Mouse (Mus musculus) heart, postnatal 4 days (tissue): ENCODE measurements at regions not wholly inside any gene's neighbourhood (a gene's known extent, or its start where the extent isn't known, plus 50 kb on each side); places are given as distances from the start of the nearest gene placed in this dataset.
"Not testable (repeated sequence)": the region's sequence is repeated elsewhere in the genome, so short reads cannot be mapped to it uniquely, and the experiment has no call there.

Source experiments
- DNase-seq: peaks from one replicate; pipeline ENCODE4 v3.0.0; 2021

DNA sequence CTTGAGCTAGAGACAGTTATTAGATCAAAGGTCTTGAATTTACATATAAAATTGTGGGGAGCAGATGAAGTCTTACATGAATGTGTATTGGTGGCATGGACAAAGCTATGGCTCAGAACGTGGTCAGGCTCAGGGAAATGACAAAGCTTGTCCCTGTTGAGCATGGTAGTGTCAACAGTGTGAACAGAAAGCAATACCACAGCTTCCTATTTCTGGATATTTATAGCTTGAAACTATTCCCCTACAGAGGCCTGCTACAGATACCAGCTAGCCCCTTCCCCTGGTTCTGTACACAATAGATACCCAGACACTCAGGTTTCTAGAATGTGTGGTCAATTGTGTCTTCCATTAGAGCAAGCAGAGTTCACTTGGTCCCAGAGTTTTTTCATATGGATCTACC, 236.8 kb upstream of the Rarb start:
- no peak for DNase-seq

DNA sequence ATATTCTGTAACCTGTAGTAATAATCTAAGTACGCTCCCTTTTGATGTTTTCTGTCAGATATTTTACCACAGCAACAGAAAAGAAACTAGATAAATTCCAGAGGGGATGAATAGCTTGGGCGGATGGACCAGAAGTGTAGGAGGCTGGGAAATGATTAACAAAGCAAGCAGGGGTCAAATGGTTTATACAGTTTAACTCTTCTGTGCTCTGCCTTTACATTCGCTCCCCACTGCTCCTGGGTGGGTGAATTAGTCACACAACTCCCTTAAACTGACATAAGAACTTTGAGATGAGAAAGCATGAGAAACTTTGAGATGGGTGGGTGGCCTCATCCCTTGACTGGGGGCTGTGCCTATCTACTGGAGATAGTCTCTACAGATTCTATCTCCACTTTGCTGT, 235.4 kb upstream of the Rarb start:
- DNase-seq: no peak

DNA sequence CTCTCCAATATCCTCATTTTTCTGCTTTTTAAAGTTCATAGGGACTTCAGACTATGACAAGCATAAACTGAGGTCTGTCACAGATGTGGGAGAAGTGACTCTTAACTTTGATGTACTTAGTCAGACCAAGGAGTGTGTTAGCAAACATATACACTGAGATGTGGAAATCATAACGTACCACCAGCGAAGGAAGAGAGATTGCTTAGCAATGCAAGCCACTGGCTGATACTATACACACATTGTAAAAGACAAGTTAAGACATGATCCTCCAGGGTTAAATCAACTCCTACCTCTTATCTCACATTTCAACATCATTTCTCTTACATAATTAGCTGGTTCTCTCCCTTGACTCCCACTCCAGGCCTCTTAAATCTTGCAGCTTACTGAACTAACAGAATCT, 227.9 kb upstream of the Rarb start:
- DNase-seq: no peak

DNA sequence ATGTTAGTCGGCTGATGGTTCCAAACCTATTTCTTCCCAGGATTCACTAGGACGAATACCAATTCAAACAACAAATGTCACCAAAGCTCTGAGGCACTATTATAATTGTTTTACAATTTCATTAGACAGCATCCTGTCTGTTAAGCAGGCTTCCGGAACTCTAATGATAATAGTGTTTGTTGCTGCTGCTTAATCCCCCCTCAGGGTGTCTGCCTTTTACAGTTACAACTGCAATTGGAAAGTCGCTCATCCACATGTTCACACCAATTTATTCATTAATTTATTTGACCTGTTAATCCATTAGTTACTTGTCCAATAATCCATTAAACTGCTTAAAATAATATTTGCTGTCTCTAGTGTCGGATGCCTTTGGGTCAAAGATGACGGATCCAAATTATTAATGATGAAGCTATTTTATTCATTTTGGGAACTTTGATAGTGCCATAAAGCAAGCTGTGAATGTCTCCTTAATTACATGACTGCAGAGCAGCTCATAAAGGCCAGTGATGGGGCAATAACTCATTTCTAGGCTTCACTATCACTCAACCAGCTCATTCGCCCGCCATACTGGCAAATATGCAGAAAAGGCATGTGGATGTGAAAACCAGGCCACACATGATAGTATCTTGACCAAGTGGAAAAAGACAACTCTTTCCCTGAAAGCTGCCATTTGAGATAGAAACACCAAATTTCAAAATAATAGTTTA, 226.6 kb upstream of the Rarb start:
- DNase-seq: no peak

DNA sequence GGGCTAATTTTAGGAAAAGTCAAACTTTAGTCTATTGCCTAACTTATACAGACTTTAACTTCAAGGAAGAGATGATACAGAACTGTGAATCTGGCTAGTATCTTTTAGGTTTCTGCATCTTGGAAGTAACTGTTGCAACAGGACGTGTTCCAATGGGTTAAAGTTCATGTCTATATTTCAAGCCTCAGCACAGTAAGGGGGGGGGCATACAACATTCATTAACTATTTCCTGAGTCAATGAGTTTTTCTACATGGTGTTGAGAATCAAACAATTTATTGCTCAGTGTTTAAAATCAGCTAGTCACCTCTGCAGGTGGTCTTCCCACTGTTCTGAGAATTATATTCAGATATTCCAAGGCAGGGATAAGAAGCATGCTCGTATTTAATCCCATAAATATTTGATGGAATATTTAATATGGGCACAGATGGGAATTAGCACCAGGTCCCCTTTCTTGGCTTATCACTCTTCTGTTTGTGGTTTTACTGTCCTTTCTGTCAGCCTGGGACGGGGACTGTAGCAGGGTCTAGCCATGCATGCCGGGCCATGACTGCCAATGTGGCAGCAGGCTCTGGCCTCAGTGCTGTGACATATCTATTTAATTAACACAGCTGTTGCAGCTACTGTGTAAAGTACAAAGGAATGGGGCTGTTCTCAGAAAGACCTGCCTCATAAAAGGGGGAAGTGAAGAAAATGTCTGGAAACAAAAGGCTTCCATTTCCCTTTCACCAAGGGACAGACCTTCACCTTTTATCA, 201.8 kb upstream of the Rarb start:
- no peak for DNase-seq

DNA sequence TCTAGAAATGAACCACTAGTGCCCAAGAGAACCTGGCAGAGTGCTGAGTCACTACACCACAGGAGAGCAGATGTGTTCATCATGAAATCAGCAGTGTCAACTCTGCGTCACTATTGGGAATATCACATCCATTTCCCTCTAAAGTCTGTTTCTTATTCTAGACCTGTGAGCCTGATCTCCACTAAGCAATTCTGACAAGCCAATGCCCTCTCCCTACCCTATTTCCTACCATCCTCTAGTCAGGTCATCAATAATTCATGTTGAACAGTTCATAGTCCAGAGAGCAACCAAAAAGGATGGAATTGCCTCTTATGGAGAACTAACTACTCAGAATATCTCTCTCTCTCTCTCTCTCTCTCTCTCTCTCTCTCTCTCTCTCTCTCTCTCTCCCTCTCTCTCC, 194.0 kb upstream of the Rarb start:
- DNase-seq: no peak

DNA sequence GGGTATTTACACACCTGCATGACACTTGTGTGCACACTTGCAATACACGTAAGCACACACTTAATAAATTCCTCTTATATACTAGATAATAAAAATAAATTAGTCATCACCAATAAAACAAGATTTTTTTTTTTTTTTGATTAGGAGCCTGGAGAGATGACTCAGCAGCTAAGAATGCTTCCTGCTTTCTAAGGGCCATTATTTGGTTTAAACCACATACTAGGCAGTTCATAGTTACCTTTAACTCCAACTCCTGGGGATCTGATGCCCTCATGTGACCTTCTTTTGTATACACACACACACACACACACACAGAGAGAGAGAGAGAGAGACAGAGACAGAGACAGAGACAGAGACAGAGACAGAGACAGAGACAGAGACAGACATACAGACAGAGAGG, 193.2 kb upstream of the Rarb start:
- no peak for DNase-seq

DNA sequence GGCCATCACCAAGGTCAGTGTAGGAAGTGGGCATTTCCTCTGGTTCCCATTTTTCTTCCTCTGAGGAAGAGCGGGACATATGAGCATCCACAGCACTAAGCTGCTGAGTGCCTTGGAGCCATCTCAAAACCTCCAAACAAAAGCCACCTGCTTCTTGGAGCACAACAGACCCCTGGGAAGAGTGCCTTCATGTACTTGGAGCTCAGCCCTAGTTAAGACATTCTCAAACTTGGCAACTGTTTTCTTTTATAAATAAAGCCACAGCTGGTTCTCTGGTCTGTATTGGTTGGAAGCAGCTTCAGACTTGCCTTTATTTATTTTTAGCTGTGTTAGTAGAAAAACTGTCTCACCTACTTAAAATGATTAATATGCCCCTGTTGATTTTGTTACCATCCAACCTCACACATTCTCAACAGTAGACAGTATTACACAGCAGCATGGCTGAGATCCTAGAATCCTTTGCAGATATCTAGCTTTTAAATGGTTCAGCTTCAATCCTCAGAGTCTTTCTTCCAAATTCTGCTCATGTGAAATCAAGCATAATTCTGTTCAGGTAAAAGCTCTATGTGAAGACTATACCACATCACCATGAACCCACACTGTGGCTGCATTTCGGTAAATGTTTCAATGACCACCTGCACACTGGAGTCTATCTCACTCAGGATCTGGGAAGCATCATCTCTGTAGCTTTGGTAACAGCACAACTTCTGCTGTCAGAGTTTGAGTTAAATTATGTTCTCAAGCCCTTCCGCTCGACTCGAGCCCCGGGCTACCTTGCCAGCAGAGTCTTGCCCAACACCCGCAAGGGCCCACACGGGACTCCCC, 186.4 kb upstream of the Rarb start:
- peak; percentile 29 for DNase-seq

DNA sequence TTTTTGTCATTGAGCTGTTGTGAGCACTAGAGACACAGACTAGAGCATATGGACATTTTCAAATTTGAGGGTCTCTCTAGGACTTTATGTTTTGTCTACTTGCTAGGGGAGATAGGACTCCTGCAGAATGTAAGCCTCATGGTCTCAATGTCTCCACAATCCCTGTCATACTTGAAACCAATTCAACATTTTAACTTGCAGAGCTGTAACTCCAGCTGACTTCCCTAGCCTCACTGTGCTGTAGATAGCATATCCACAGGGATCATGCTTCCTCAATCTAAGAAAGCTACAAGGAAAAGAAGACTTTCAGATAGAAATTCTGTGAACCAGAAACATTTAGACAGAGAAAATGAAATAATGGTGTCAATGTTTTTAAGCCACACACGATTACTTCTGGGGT, 185.8 kb upstream of the Rarb start:
- DNase-seq: no peak

DNA sequence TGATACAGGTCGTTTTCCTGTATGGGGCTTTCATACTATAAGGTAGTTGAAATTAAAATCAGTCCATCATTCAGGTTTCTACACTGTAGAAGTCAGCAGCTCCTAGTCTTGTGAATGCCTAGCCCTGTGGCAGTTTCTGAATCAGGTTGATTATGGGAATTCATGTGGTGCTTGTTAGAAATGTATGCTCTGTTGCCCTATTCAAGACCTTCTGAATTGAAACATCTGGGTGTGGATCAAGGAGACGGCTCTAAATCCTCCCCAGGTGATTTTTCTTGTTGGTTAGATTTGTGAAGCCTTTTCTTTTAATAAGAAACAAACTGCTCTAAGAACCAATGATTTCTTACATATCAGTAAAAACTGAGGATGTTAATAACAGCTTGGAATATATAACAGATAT, 177.8 kb upstream of the Rarb start:
- no peak for DNase-seq

DNA sequence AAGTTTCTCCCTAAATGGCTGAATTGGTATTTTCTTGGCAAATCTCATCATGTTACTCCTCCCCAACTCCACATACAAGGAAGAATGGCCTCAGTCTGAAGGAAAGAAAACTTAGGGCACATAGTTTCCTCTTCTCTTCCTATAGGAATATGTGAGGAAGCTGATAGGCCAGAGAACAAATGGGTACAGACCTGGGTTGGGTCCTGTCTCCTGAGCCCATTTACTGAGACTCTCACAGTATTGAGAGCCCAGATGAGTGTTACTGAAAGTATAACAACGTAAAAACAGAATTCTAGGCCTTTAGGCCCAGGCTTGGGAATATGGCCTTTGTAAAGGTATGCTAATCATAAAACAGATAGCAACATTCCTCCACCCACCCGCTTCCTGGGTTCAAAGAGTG, 152.0 kb upstream of the Rarb start:
- DNase-seq: not testable (repeated sequence)

DNA sequence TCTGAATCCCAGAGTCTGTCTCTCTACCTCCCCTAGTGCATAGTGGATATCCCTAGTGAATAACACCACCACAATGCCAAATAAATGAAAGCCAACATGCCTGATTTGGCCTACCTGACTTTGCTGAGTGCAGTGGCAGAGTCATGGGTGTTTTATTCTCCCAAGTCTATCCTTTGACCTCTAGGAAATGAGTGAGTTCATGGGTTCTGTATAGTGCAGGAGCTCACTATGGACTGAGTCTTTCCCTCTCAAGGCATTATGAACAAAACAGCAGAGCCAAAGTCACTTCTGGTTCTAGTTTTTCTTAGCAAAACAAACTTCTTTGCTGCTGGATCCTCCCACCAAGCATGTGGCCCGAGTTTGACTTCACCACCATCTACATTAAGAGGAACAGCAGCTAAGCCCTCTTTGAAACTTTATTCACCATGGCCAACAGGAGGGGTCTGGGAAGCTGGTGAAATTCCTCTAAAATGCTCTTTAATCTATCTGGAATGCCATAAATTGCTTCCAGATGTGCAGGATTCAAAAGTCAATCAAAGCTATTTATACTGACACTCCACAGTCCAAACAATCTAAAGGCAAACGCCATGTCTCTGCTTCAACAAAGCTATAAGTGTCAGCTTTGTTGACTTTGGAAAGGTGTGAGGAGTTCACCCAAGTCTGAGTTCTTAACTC, 145.9 kb upstream of the Rarb start:
- no peak for DNase-seq

DNA sequence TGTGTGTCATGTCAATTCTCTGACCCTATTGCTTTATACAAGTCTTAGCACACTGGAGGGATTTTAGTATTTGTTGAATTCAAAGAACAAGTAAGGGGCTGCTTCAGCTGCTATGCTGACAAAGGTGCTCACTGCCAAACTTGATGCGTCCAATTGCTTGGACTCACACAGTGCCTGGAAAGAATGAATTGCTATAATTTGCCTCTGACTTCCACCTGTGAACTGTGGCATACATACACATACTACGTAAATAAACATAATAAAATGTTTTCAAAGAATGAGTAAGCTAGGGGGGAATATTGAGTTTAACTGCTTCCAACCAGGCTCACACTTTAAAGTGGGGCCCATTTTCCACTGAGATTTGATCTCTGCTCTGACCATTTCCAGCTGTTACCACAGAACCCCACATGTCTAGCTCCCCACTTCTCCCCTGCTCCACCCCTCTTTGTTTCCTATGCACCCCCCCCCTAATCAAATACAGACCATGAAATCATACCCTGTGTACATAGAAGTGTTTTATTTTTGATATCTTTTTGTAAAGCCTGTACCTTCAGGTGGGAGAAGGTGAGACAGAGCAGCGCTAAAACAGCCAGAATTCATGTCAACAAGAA, 143.4 kb upstream of the Rarb start:
- DNase-seq: no peak

DNA sequence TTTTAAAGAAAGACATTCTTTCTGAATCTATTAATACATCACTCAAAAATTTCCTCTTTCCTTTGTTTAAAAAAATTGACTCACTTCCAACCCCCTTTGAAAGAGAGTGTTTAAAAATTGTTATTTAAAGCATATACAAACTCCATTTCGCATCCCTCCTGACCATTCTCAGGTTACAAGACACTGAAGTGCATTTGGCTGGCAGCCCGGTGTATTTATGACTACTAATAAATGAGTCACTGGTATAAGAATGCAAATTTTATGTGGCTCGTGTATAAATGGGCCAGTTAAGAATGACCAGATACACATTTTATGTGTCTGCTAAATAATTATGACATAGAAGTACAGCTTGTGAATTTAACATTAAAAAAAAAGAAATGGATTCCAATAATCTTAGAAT, 138.8 kb upstream of the Rarb start:
- peak; percentile 75 for DNase-seq

DNA sequence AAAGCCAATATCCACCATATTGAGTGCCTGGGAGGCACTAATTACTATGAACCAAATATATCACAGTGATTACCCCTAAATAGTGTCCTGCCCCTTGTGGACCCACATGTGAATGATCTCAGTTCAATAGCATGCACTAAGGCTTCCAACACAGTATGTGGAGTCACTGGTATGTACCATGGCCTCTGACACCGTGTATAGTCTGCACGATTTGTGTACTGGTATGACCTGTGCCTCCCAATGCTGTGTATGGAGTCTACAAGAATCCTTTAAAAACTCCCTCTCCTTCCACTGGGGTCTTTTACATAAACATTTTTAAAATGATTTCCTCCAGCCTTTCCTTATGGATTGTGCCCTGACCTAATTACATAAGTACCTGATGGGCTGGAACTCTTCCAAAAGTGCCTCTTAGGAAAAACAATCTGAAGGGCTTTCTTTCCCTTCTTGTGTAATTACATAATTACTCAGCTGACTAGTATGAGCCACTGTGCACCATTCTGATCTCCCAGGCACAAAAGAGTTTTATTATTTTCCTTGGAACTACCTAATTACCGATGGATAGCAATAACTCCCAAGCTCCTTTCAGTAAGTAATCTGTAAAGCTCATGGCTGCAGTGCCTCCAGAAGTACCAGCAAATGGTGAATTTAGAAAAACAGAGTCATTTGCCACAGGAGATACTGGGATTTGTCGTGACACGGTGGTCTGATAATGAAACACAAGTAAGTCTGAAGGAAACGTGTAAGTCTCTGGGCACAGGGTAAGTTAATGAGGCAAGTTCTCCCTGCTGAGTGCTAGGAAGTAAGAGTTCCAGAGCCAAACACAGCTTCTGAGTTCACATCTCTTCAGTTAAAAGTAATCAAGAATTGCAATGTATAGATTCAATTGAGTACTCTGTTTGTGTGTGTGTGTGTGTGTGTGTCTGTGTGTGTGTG, 135.8 kb upstream of the Rarb start:
- DNase-seq: no peak

DNA sequence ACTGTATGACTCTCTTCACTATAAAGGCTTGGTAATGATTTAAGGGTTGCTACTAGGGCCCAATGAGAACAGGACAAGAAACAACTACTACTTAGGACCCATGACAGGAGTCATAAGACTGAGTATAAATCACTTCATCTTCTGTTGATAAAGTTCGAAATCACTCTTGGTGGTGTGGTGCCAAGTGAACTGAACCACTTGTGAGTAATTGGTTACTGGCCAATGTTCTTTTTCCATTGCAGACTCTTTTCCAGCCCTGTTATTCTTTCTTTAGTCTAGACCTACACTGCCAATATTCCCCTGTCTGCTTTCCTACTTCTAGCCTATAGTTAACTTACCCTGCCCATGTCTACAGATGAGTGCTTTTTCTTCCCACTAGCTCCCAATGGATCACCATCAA, 129.8 kb upstream of the Rarb start:
- DNase-seq: no peak

DNA sequence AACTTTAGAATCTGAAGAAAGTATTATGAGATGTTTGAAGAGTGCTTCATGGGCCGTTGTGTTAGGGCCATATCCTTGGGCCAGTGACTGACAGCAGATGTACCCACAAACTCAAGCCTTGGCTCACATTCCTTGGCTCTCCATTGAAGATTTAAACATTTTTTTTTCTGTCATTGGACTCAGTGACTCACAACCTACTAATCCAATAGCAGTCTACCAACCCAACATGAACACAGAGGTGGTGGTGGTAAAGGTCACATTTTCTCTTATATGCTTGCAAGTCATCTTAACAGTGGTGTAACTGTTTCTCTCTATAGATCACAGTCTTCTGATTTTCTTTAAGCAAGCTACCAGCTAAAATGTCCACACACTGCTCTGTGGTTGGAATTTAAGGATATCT, 125.5 kb upstream of the Rarb start:
- DNase-seq: no peak

DNA sequence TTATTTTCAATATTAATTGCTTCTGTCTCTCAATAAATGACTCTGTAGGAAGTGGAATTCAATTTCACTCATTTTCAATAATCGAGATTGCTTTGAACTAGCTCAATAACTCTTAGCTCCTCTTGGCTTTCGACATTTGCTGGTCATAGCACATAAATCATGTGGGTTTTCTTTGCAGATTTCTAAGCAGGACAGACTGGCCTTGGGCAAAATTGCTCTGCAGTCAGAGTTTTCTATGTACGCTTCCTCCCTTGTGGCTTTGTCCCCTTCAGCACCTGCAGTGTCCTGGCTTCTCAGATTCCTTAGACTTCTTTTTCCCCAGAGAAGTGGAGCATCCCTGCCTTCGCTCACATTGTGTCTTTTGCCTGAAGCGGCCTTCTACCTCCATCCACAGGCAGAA, 124.6 kb upstream of the Rarb start:
- no peak for DNase-seq

DNA sequence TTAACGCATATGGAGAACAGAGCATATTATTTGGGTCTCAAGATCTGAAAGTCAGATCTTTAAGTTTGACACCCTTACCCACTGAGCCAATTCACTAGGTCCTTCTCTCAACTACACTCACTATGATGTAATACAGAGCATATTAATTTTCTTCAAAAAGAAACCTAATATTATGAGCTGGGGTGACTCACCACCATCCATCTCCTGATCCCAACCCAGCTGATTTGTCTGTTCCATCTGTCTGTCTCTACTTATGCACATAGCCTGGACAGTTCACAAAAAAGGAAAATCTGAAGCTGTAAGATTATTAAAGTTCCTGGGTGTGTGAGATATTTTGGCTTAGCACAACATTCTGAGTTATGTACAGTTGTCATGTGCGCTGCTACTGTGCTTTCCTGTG, 108.2 kb upstream of the Rarb start:
- no peak for DNase-seq

DNA sequence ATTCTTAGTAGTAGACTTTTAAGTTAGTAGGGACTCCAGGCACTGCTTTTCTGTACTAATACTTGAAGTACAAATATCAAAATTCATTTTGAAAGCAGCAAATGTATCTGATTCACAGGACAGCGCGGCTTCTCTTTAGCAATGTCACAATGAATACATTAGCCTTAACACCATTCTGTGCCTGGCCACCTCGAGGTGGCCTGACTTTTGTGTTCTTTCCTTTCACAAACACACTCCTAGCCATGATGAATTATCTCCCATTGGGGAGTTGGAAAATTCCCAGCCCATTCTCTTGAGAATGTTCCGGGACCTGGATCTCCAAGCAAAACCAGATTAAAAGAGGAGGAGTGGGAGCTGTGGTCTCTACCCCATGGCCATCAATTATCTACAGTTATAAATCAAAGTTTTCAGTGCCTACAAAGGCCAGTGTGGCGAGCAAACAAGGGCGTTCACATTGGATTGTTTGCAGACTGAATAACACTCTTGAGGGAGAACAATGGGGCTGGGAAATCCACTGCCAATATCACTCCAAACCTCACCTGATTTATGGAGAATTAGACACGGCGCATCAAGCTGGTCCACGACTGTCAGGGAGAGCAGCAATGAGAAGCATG, 82.7 kb upstream of the Rarb start:
- no peak for DNase-seq
